Mouse (Mus musculus): ENCODE data around the gene Hnrnpf. TPM values are rescaled to one million over a fixed set of nuclear protein-coding genes. Genes with fewer than 3 reads are reported as not detected.

Gene Hnrnpf
- polyA plus RNA-seq, 1 experiment, result 1,035 TPM

- no peaks in the 10 kb centered on the region for H3K9me3 ChIP-seq (replicated peaks; ENCODE audit: control insufficient read depth, insufficient read depth, low read length, poor library complexity, severe bottlenecking)
- peak overlapping the region; percentile 98 for H3K9ac ChIP-seq (ENCODE audit: low read depth, poor library complexity, severe bottlenecking)
Measured at GRCm38 (mm10) chr6:117910120-117910661, 10.1 kb downstream of the Hnrnpf start.

GRCm38 (mm10) chr6:117914541-117914940 lies 14.4 kb downstream of the Hnrnpf start:
- H3K36me3 ChIP-seq (ENCODE audit: control insufficient read depth, insufficient read depth, low read length, poor library complexity, severe bottlenecking), result peaks cover 31% of the 10 kb centered on the region
- no peak overlapping the region for H3K4me3 ChIP-seq (ENCODE audit: low read depth, low read length)
- peak overlapping the region; percentile 64 for H3K27ac ChIP-seq (ENCODE audit: insufficient read depth, low read length)
- H3K9me3 ChIP-seq (replicated peaks; ENCODE audit: control insufficient read depth, insufficient read depth, low read length, poor library complexity, severe bottlenecking), result no peaks in the 10 kb centered on the region
- TF ChIP-seq POLR2A (IDR thresholded peaks at IDR 0.05; ENCODE audit: insufficient read depth, low read length), result no peak
- peaks cover under 1% of the 10 kb centered on the region for H3K4me1 ChIP-seq (ENCODE audit: control insufficient read depth, insufficient read depth, low read length)
- H3K27me3 ChIP-seq (ENCODE audit: control insufficient read depth, insufficient read depth, low read length, poor library complexity, severe bottlenecking), result no peaks in the 10 kb centered on the region
- H3K9ac ChIP-seq (ENCODE audit: low read depth, poor library complexity, severe bottlenecking), result peak overlapping the region; percentile 37; the same call in 1 of the 2 replicates

More at GRCm38 (mm10) chr6:117910120-117910661, 10.1 kb downstream of the Hnrnpf start:
- Histone ChIP-seq H3K4me3 (ENCODE audit: low read depth, low read length) (peak overlapping the region; percentile 67), H3K27me3 (ENCODE audit: control insufficient read depth, insufficient read depth, low read length, poor library complexity, severe bottlenecking) (no peaks in the 10 kb centered on the region), H3K36me3 (ENCODE audit: control insufficient read depth, insufficient read depth, low read length, poor library complexity, severe bottlenecking) (peaks cover 18% of the 10 kb centered on the region), H3K27ac (ENCODE audit: insufficient read depth, low read length) (peak overlapping the region; percentile 53), H3K4me1 (ENCODE audit: control insufficient read depth, insufficient read depth, low read length) (no peaks in the 10 kb centered on the region)
- TF ChIP-seq POLR2A (IDR thresholded peaks at IDR 0.05; ENCODE audit: insufficient read depth, low read length) (no peak), CTCF (IDR thresholded peaks at IDR 0.05; ENCODE audit: low read depth, low read length) (no peak), EP300 (IDR thresholded peaks at IDR 0.05; ENCODE audit: insufficient read depth, low read depth, low read length) (no peak)

DNA sequence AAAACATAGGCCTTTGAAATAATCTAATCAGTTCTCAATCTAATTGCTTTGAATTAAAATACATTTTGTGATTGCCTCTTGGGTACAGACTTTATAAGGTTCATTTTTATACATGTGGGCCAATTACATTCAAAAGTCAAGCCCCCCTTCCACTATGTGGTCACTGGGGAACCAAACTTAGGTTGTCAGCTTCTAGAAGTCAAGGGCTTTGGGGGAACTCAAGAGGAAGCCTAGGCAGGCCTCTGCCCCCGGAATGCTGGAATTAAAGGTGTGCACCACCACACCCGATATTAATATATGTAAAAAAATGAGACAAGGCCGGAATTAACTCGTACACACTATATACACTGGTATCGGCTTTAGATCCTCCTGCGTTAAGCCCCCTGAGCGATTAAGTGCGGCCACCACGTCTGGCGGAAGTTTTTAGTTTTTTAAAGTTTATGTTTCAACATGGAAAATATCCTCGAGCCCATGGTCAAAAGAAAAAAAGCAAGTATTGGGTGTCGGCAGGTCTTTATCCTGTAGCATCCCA lies 16.1 kb downstream of the Hnrnpf start:
- Histone ChIP-seq H3K27ac (ENCODE audit: insufficient read depth, low read length) (peak overlapping the region; percentile 70), H3K27me3 (ENCODE audit: control insufficient read depth, insufficient read depth, low read length, poor library complexity, severe bottlenecking) (no peaks in the 10 kb centered on the region), H3K4me1 (ENCODE audit: control insufficient read depth, insufficient read depth, low read length) (peaks cover 1% of the 10 kb centered on the region), H3K4me3 (ENCODE audit: low read depth, low read length) (peak overlapping the region; percentile 85), H3K9me3 (replicated peaks; ENCODE audit: control insufficient read depth, insufficient read depth, low read length, poor library complexity, severe bottlenecking) (no peaks in the 10 kb centered on the region), H3K36me3 (ENCODE audit: control insufficient read depth, insufficient read depth, low read length, poor library complexity, severe bottlenecking) (peaks cover 47% of the 10 kb centered on the region), H3K9ac (ENCODE audit: low read depth, poor library complexity, severe bottlenecking) (peak overlapping the region; percentile 84)
- TF ChIP-seq POLR2A (IDR thresholded peaks at IDR 0.05; ENCODE audit: insufficient read depth, low read length), result no peak
- TF ChIP-seq EP300 (IDR thresholded peaks at IDR 0.05; ENCODE audit: insufficient read depth, low read depth, low read length), result no peak
- no peak for TF ChIP-seq CTCF (IDR thresholded peaks at IDR 0.05; ENCODE audit: low read depth, low read length)

DNA sequence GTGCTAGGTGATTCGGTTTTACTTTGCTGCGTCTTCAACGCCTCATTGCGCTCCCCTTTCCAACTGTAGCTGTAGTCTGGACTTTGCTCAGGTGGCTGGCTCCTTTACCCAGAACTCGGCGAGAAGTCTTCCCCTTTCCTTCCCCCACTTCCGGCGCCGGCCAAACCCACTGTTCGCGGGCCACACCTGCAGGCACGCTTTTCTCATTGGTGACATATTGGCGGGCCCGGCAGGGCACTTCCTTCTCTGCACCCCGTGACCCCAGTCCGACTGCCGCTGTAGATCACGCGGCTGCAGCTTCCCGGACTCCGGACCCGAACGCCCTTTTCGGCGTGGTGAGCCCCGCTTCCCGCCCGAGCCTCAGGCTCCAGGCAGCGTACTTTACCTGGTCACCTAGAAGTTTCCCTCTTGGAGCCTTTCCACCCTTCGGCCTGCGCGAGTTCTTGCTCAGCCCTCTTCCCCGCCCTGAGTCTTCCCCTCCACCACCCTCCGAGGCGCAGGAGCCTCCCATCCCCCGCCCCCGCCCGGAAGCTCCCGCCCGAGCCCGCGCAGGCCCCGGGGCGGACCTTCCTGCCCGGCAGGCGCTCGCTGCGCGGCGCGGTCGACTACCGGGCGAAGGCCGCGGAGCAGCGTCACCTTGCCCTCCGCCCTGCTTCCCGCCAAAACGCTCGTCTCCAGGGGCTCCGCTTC lies 16.8 kb downstream of the Hnrnpf start:
- H3K27ac ChIP-seq (ENCODE audit: insufficient read depth, low read length), result peak overlapping the region; percentile 92

DNA sequence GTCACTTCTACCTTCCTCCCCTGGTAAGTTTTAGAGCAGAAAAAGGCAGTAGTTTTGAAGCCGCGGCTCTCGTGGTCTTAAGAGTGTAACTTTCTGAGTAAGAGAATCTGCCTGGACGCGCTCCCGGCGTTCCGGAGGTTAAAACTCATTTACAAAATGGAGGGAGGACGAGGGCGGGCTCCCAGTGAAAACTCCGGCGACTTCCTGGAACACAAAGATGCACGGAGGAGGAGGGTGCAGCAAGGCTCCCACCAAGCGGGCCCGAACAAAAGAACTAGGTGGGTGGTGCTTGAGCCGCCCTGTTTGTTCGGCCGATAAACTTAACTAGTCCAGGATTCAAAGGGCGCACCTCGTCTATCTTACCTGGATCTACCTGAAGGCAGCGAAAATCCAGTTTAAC lies 17.5 kb downstream of the Hnrnpf start:
- H3K4me1 ChIP-seq (ENCODE audit: control insufficient read depth, insufficient read depth, low read length), result peaks cover 1% of the 10 kb centered on the region
- peak overlapping the region; percentile 84 for H3K9ac ChIP-seq (ENCODE audit: low read depth, poor library complexity, severe bottlenecking)
- no peaks in the 10 kb centered on the region for H3K9me3 ChIP-seq (replicated peaks; ENCODE audit: control insufficient read depth, insufficient read depth, low read length, poor library complexity, severe bottlenecking)
- H3K4me3 ChIP-seq (ENCODE audit: low read depth, low read length), result peak overlapping the region; percentile 85
- no peaks in the 10 kb centered on the region for H3K27me3 ChIP-seq (ENCODE audit: control insufficient read depth, insufficient read depth, low read length, poor library complexity, severe bottlenecking)
- H3K27ac ChIP-seq (ENCODE audit: insufficient read depth, low read length), result peak overlapping the region; percentile 92
- peaks cover 59% of the 10 kb centered on the region for H3K36me3 ChIP-seq (ENCODE audit: control insufficient read depth, insufficient read depth, low read length, poor library complexity, severe bottlenecking)
- 0 out of 2 replicates have a peak, but pooled peaks have one; percentile 17 for TF ChIP-seq EP300 (IDR thresholded peaks at IDR 0.05; ENCODE audit: insufficient read depth, low read depth, low read length)
- no peak for TF ChIP-seq CTCF (IDR thresholded peaks at IDR 0.05; ENCODE audit: low read depth, low read length)
- TF ChIP-seq POLR2A (IDR thresholded peaks at IDR 0.05; ENCODE audit: insufficient read depth, low read length), result no peak

More for the DNA sequence above, 16.8 kb downstream of the Hnrnpf start:
- Histone ChIP-seq H3K36me3 (ENCODE audit: control insufficient read depth, insufficient read depth, low read length, poor library complexity, severe bottlenecking) (peaks cover 53% of the 10 kb centered on the region), H3K4me1 (ENCODE audit: control insufficient read depth, insufficient read depth, low read length) (peaks cover 1% of the 10 kb centered on the region), H3K9me3 (replicated peaks; ENCODE audit: control insufficient read depth, insufficient read depth, low read length, poor library complexity, severe bottlenecking) (no peaks in the 10 kb centered on the region), H3K9ac (ENCODE audit: low read depth, poor library complexity, severe bottlenecking) (peak overlapping the region; percentile 84), H3K4me3 (ENCODE audit: low read depth, low read length) (peak overlapping the region; percentile 85), H3K27me3 (ENCODE audit: control insufficient read depth, insufficient read depth, low read length, poor library complexity, severe bottlenecking) (no peaks in the 10 kb centered on the region)
- no peak for TF ChIP-seq POLR2A (IDR thresholded peaks at IDR 0.05; ENCODE audit: insufficient read depth, low read length)
- no peak for TF ChIP-seq CTCF (IDR thresholded peaks at IDR 0.05; ENCODE audit: low read depth, low read length)
- TF ChIP-seq EP300 (IDR thresholded peaks at IDR 0.05; ENCODE audit: insufficient read depth, low read depth, low read length), result no peak

DNA sequence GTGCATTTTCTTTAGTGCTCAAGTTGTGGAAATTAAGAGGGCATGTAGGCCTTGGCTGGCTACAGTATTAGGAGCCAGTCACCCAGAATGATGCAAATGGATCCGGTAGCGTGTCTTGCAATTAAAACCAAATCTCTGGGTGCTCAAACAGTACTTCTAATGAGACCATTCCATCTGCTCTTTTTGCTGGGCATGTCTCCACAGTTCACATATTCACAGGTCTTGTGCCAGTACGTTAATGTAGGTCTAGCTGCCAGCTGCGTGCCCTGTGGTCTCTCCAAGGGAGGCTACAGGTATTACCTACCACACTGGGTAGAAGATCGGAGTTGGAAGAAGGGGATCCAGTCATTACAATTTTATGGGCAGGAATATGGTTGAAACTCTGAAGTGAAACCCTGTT lies 17.9 kb downstream of the Hnrnpf start:
- Histone ChIP-seq H3K9ac (ENCODE audit: low read depth, poor library complexity, severe bottlenecking) (peak overlapping the region; percentile 84), H3K36me3 (ENCODE audit: control insufficient read depth, insufficient read depth, low read length, poor library complexity, severe bottlenecking) (peaks cover 64% of the 10 kb centered on the region), H3K9me3 (replicated peaks; ENCODE audit: control insufficient read depth, insufficient read depth, low read length, poor library complexity, severe bottlenecking) (no peaks in the 10 kb centered on the region), H3K27ac (ENCODE audit: insufficient read depth, low read length) (peak overlapping the region; percentile 92), H3K4me3 (ENCODE audit: low read depth, low read length) (peak overlapping the region; percentile 85), H3K4me1 (ENCODE audit: control insufficient read depth, insufficient read depth, low read length) (peaks cover 1% of the 10 kb centered on the region), H3K27me3 (ENCODE audit: control insufficient read depth, insufficient read depth, low read length, poor library complexity, severe bottlenecking) (no peaks in the 10 kb centered on the region)
- no peak for TF ChIP-seq EP300 (IDR thresholded peaks at IDR 0.05; ENCODE audit: insufficient read depth, low read depth, low read length)
- TF ChIP-seq CTCF (IDR thresholded peaks at IDR 0.05; ENCODE audit: low read depth, low read length), result no peak
- TF ChIP-seq POLR2A (IDR thresholded peaks at IDR 0.05; ENCODE audit: insufficient read depth, low read length), result no peak
